Mouse (Mus musculus) forebrain, embryonic 14.5 days (tissue): ENCODE data around the gene Tnfrsf13c. TPM values are rescaled to one million over a fixed set of nuclear protein-coding genes. Genes with fewer than 3 reads are reported as not detected.

Source experiments
- microRNA counts: library from miRNA; unstranded; fragments of <30 nt; microRNA quantifications from one replicate; lab custom pipeline; 2016
- microRNA-seq: library from miRNA; unstranded; fragments of <30 nt; microRNA quantifications from one replicate; pipeline ENCODE4, GENCODE M21; 2016
- polyA plus RNA-seq: library from polyadenylated mRNA; unstranded; fragments of >200 nt; fragmentation: Nextera tagmentation; extraction: Ambion mirVana; gene quantifications from 2 replicates; pipeline ENCODE4 v1.2.1, GENCODE M21; 2014

Tnfrsf13c gene
- polyA plus RNA-seq, 1 experiment from 2014 or later = 0.14 TPM

MicroRNAs within 50 kb of the gene (microRNA counts, 519-probe panel; counts per million panel counts)
- 3,724 counts per million, percentile 41 among the panel's probes with 10 or more counts for microRNA mmu-miR-33 (lab: Ali Mortazavi, UCI)

Small RNA genes within 50 kb of the gene (microRNA-seq; reads per million reads assigned to microRNA genes)
- gene Mir33 = 62.9 reads per million, percentile 52 among the genes with 10 or more reads in this experiment

Other genes starting within 250 kb of the Tnfrsf13c start
- gene 1700029P11Rik, start 243.8 kb downstream of the Tnfrsf13c start, polyA plus RNA-seq = not detected in 2 replicates
- 55.4 and 56.9 TPM in 2 replicates for gene Xrcc6, start 236.5 kb downstream of the Tnfrsf13c start, polyA plus RNA-seq
- 33.4 and 39.5 TPM in 2 replicates for gene Desi1, start 190.5 kb downstream of the Tnfrsf13c start, polyA plus RNA-seq
- gene Snu13, start 176.8 kb downstream of the Tnfrsf13c start, polyA plus RNA-seq = 295 and 348 TPM in 2 replicates
- not detected in 2 replicates for gene 4930407I10Rik, start 165.2 kb downstream of the Tnfrsf13c start, polyA plus RNA-seq
- gene Mei1, start 154.4 kb downstream of the Tnfrsf13c start, polyA plus RNA-seq = not detected in 2 replicates
- gene Ccdc134, start 96.4 kb downstream of the Tnfrsf13c start, polyA plus RNA-seq = 12.8 and 15.5 TPM in 2 replicates
- 99.6 and 139 TPM in 2 replicates for gene Srebf2, start 77.2 kb downstream of the Tnfrsf13c start, polyA plus RNA-seq
- gene Shisa8, start 11.6 kb downstream of the Tnfrsf13c start, polyA plus RNA-seq = 0.61 and 0.77 TPM in 2 replicates
- gene Cenpm, start 20.4 kb upstream of the Tnfrsf13c start, polyA plus RNA-seq = 42.4 and 63.9 TPM in 2 replicates
- gene 1500009C09Rik, start 28.0 kb upstream of the Tnfrsf13c start, polyA plus RNA-seq = 13.2 and 19.3 TPM in 2 replicates
- gene Sept3, start 50.5 kb upstream of the Tnfrsf13c start, polyA plus RNA-seq = 225 and 276 TPM in 2 replicates
- gene Wbp2nl, start 74.6 kb upstream of the Tnfrsf13c start, polyA plus RNA-seq = not detected in 2 replicates
- gene Naga, start 114.6 kb upstream of the Tnfrsf13c start, polyA plus RNA-seq = 27.5 and 29.6 TPM in 2 replicates
- gene Pheta2, start 114.6 kb upstream of the Tnfrsf13c start, polyA plus RNA-seq = 0.63 and 0.80 TPM in 2 replicates
- gene Smdt1, start 114.6 kb upstream of the Tnfrsf13c start, polyA plus RNA-seq = 296 and 326 TPM in 2 replicates
- 302 and 403 TPM in 2 replicates for gene Ndufa6, start 130.0 kb upstream of the Tnfrsf13c start, polyA plus RNA-seq
- 0.63 and 1.2 TPM in 2 replicates for gene Cyp2d22, start 155.9 kb upstream of the Tnfrsf13c start, polyA plus RNA-seq
- not detected in 2 replicates for gene Cyp2d11, start 169.7 kb upstream of the Tnfrsf13c start, polyA plus RNA-seq
- not detected in 2 replicates for gene Cyp2d10, start 182.8 kb upstream of the Tnfrsf13c start, polyA plus RNA-seq
- not detected in 2 replicates for gene Cyp2d9, start 209.1 kb upstream of the Tnfrsf13c start, polyA plus RNA-seq